Mouse (Mus musculus) small intestine, adult 2 months (tissue): ENCODE results near the gene Ndrg2.
"Not testable (repeated sequence)": the region's sequence is repeated elsewhere in the genome, so short reads cannot be mapped to it uniquely, and the experiment has no call there.

Experiments
- CTCF ChIP-seq: fragments of 200-500 bp; IDR thresholded peaks from 2 replicates; pipeline ENCODE4 v1.5.1; 2012; ENCODE audit warnings: low read depth, mild to moderate bottlenecking, control low read depth, inconsistent platforms, low read length, moderate library complexity, mixed read lengths; ENCODE audit not compliant: insufficient replicate concordance, insufficient read length; ENCODE audit errors: extremely low read depth
- POLR2A ChIP-seq: fragments of 200-500 bp; IDR thresholded peaks from 2 replicates; pipeline ENCODE4 v1.6.1; 2012; ENCODE audit warnings: low read depth, mild to moderate bottlenecking, control low read depth, inconsistent platforms, low read length, moderate library complexity

DNA sequence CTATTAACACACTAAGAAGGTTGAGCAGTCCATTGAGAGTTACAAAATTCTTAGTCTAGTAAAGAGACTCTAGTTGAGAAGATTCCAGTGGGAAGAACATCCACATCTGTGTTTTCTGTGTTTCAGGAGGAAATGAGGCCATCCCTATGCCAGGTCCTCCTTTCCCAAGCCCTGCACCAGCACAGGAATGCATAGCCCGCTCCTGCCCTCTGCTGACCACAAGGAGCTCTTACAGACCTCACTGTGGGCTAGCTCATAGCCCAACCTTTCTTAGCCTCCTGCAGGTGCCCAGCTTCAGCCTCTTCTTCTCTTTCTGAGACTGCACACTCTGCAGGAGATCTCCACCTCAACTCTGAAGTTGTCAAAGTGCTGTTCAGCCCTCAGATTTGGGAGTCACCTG lies 50.4 kb downstream of the Ndrg2 start:
- TF ChIP-seq CTCF, POLR2A: not testable (repeated sequence)
